In the genomic region with DNA sequence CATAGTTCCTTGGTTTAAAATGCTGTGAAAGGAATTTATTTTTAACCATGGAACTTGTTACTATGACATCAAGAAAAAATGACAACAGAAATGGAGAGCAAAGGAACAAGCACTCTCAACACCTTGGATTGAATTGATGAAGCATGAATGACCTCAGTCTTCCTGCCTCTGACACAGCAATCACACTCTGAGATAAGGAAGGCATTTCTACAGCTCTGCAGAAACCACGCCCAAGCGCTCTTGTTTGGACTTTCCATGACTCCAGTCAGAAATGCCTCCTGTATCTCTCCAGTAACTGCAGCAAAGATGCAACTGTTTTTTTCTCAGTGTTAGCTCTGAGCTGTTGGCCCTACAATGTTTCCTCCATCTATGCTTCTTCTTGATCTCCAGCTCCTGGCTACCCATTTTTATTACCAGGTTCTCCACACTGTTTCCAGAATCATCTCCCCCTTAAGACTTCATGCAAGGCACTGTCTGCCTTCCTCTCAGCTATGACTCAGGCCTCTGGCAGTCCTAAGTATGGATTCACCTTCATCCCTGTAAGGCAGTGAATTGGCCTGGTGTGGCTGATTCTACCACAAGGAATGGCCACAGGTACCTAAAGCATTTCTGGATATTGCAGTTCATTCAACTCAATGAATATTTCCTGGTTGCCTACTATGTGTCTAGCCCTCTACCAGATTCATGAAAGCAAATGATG, we compare ENCODE assay signal across 17 mouse cellular contexts.
DNase-seq lines count a peak whose midpoint lies in the region; ATAC-seq and TF ChIP-seq lines count a peak whose summit lies in the region.
"Had no signal": no experiment of that assay in that cellular context is flagged by ENCODE, and none has a peak within 500 bp of the region (broad histone marks: within the 10 kb centered on the region; RNA-seq: fewer than 3 reads in every experiment).

No protein-coding gene starts in this region.

- DNase-seq in liver = peak; percentile 48
- DNase-seq in liver, postnatal 0 days = no peak
- DNase-seq in cerebellum, adult 11 months = no peak
- no peak for DNase-seq in adrenal gland, postnatal 36 days
- no peak for DNase-seq in kidney, postnatal 25 days
- DNase-seq: adrenal gland, postnatal 10 days; cerebellum, adult 11-12 months; layer of hippocampus, postnatal 36 days; thymus, postnatal 14 days had no signal

- no peak overlapping the region for H3K4me2 ChIP-seq in liver, postnatal 0 days (ENCODE audit: low read depth, low read length)
- no peak overlapping the region for H3K4me2 ChIP-seq in heart, embryonic 11.5 days
- no peak overlapping the region for H3K4me2 ChIP-seq in intestine, embryonic 15.5 days (replicated peaks)
- H3K4me2 ChIP-seq: hindbrain, embryonic 13.5 days; kidney, embryonic 15.5 days; limb, embryonic 15.5 days; midbrain, embryonic 13.5 days had no signal

- H3K9me3 ChIP-seq in liver, postnatal 0 days (ENCODE audit: low read length) = peaks cover 5% of the 10 kb centered on the region
- H3K9me3 ChIP-seq in heart, embryonic 11.5 days (replicated peaks; ENCODE audit: control insufficient read depth, low read length) = no peaks in the 10 kb centered on the region
- no peaks in the 10 kb centered on the region for H3K9me3 ChIP-seq in intestine, embryonic 15.5 days
- H3K9me3 ChIP-seq: hindbrain, embryonic 13.5 days; kidney, embryonic 15.5 days; limb, embryonic 15.5 days; midbrain, embryonic 13.5 days had no signal

- no peak overlapping the region for H3K9ac ChIP-seq in liver, postnatal 0 days (replicated peaks)
- no peak overlapping the region for H3K9ac ChIP-seq in heart, embryonic 11.5 days (ENCODE audit: low read depth, low read length)
- no peak overlapping the region for H3K9ac ChIP-seq in intestine, embryonic 15.5 days
- H3K9ac ChIP-seq: hindbrain, embryonic 13.5 days; kidney, embryonic 15.5 days; limb, embryonic 15.5 days; midbrain, embryonic 13.5 days had no signal

- H3K4me1 ChIP-seq in liver, postnatal 0 days (ENCODE audit: insufficient read depth) = no peaks in the 10 kb centered on the region
- H3K4me1 ChIP-seq in heart, embryonic 11.5 days (ENCODE audit: control insufficient read depth, insufficient read depth, low read length) = peaks cover 3% of the 10 kb centered on the region
- 0 out of 2 replicates have a peak, but pooled peaks cover 3% of the 10 kb centered on the region for H3K4me1 ChIP-seq in intestine, embryonic 15.5 days (replicated peaks)
- H3K4me1 ChIP-seq: forebrain, embryonic 10.5 days; hindbrain, embryonic 13.5 days; kidney, embryonic 15.5 days; limb, embryonic 15.5 days; midbrain, embryonic 13.5 days had no signal

- no peak for ATAC-seq in liver, postnatal 0 days
- ATAC-seq in heart, embryonic 11.5 days (replicated peaks; ENCODE audit: insufficient number of reproducible peaks, low FRiP score, low TSS enrichment) = no peak
- peak; percentile 92 for ATAC-seq in intestine, embryonic 15.5 days
- peak; percentile 77 for ATAC-seq in megakaryocyte progenitor cell, adult 5-6 weeks (replicated peaks; ENCODE audit: poor library complexity)
- ATAC-seq: midbrain, embryonic 13.5 days had no signal

- WGBS in liver, postnatal 0 days (ENCODE audit: insufficient replicate concordance) = 63% methylated on average over 2 of the region's 2 CpGs
- 24% methylated on average over 2 of the region's 2 CpGs for WGBS in heart, embryonic 11.5 days (ENCODE audit: insufficient replicate concordance)
- 60% methylated on average over 2 of the region's 2 CpGs for WGBS in intestine, embryonic 15.5 days

- TF ChIP-seq EP300 in liver, postnatal 0 days (IDR thresholded peaks at IDR 0.05; ENCODE audit: low read depth) = no peak

- H3K27me3 ChIP-seq in liver, postnatal 0 days (ENCODE audit: insufficient read depth, low read length) = no peaks in the 10 kb centered on the region
- no peaks in the 10 kb centered on the region for H3K27me3 ChIP-seq in heart, embryonic 11.5 days (ENCODE audit: control insufficient read depth, insufficient read depth, low read length)
- no peaks in the 10 kb centered on the region for H3K27me3 ChIP-seq in intestine, embryonic 15.5 days (replicated peaks)
- H3K27me3 ChIP-seq: hindbrain, embryonic 13.5 days; kidney, embryonic 15.5 days; limb, embryonic 15.5 days; midbrain, embryonic 13.5 days had no signal

- no peak overlapping the region for H3K4me3 ChIP-seq in liver, postnatal 0 days (ENCODE audit: low read depth, low read length)
- no peak overlapping the region for H3K4me3 ChIP-seq in heart, embryonic 11.5 days (ENCODE audit: low read depth, low read length)
- H3K4me3 ChIP-seq in intestine, embryonic 15.5 days (replicated peaks) = no peak overlapping the region
- H3K4me3 ChIP-seq: forebrain, embryonic 10.5 days; hindbrain, embryonic 13.5 days; kidney, embryonic 15.5 days; limb, embryonic 15.5 days; midbrain, embryonic 13.5 days had no signal

- H3K36me3 ChIP-seq in liver, postnatal 0 days (replicated peaks; ENCODE audit: insufficient read depth, low read length) = no peaks in the 10 kb centered on the region
- H3K36me3 ChIP-seq in heart, embryonic 11.5 days (ENCODE audit: control insufficient read depth, insufficient read depth, low read length) = no peaks in the 10 kb centered on the region
- H3K36me3 ChIP-seq in intestine, embryonic 15.5 days = no peaks in the 10 kb centered on the region
- H3K36me3 ChIP-seq: hindbrain, embryonic 13.5 days; kidney, embryonic 15.5 days; limb, embryonic 15.5 days; midbrain, embryonic 13.5 days had no signal

- TF ChIP-seq CTCF in liver, postnatal 0 days (IDR thresholded peaks at IDR 0.05; ENCODE audit: low read depth) = no peak

- H3K27ac ChIP-seq in liver, postnatal 0 days (ENCODE audit: low read depth) = no peak overlapping the region
- H3K27ac ChIP-seq in heart, embryonic 11.5 days (ENCODE audit: low read depth, low read length) = peak overlapping the region; percentile 24; the same call in 1 of the 2 replicates
- H3K27ac ChIP-seq in intestine, embryonic 15.5 days = no peak overlapping the region
- H3K27ac ChIP-seq: forebrain, embryonic 10.5 days; hindbrain, embryonic 13.5 days; kidney, embryonic 15.5 days; limb, embryonic 15.5 days; midbrain, embryonic 13.5 days had no signal

Comparison
In these comparisons a context has a peak if more than half of its experiments do, and no peak if none do; other contexts are left out.
1. ATAC-seq: peak in intestine, embryonic 15.5 days (single experiment) and megakaryocyte progenitor cell, adult 5-6 weeks (single experiment); none in liver, postnatal 0 days (single experiment) and heart, embryonic 11.5 days (single experiment).